Mouse (Mus musculus) liver, embryonic 12.5 days (tissue): ENCODE data around the gene Rnf157. TPM values are rescaled to one million over a fixed set of nuclear protein-coding genes. Genes with fewer than 3 reads are reported as not detected.

Experiments used
- ATAC-seq: fragments of 200-750 bp; cut with Nextera tagmentation; 2 replicates; pipeline ENCODE4 v1.8.0; 2017; ENCODE audit warnings: moderate number of reproducible peaks, mild to moderate bottlenecking, moderate library complexity
- H3K27ac ChIP-seq: fragments of 300-500 bp; sonication (generic); 2 replicates; pipeline ENCODE4 v1.5.1; 2016; ENCODE audit warnings: mild to moderate bottlenecking
- H3K27me3 ChIP-seq: fragments of 300-500 bp; sonication (generic); replicated peaks from 2 replicates; pipeline ENCODE4 v1.6.1; 2016; ENCODE audit warnings: mild to moderate bottlenecking, moderate library complexity
- H3K36me3 ChIP-seq: fragments of 300-500 bp; sonication (generic); 2 replicates; pipeline ENCODE4 v1.6.1; 2016; ENCODE audit warnings: mild to moderate bottlenecking, moderate library complexity
- H3K4me1 ChIP-seq: fragments of 300-500 bp; sonication (generic); 2 replicates; pipeline ENCODE4 v1.6.1; 2016
- H3K4me2 ChIP-seq: fragments of 300-500 bp; sonication (generic); 2 replicates; pipeline ENCODE4 v1.6.1; 2016; ENCODE audit warnings: mild to moderate bottlenecking, moderate library complexity
- H3K4me3 ChIP-seq: fragments of 300-500 bp; sonication (generic); 2 replicates; pipeline ENCODE4 v1.5.1; 2016; ENCODE audit warnings: mild to moderate bottlenecking, moderate library complexity
- H3K9ac ChIP-seq: fragments of 300-500 bp; sonication (generic); 2 replicates; pipeline ENCODE4 v1.6.1; 2016; ENCODE audit warnings: mild to moderate bottlenecking, moderate library complexity
- H3K9me3 ChIP-seq: fragments of 300-500 bp; sonication (generic); replicated peaks from 2 replicates; pipeline ENCODE4 v1.6.1; 2016; ENCODE audit warnings: mild to moderate bottlenecking, moderate library complexity
- WGBS: fragments of 180-500 bp; shearing (Covaris S2); methylation state at CpG from one replicate; pipeline ENCODE4 v1.1.7; 2016; ENCODE audit not compliant: insufficient replicate concordance; 5-methylcytosine and 5-hydroxymethylcytosine counted together
- polyA plus RNA-seq: library from polyadenylated mRNA; unstranded; fragments of >200 nt; fragmentation: Nextera tagmentation; extraction: Ambion mirVana; gene quantifications from 2 replicates; pipeline ENCODE4 v1.2.1, GENCODE M21; 2016

The Rnf157 gene
- polyA plus RNA-seq, 1 experiment from 2014 or later: 2.9 TPM

- Histone ChIP-seq H3K4me2 (no peak overlapping the region), H3K4me1 (peaks cover 19% of the 10 kb centered on the region), H3K27ac (no peak overlapping the region), H3K9me3 (no peaks in the 10 kb centered on the region), H3K36me3 (peaks cover 76% of the 10 kb centered on the region), H3K27me3 (no peaks in the 10 kb centered on the region), H3K4me3 (no peak overlapping the region), H3K9ac (no peak overlapping the region)
- WGBS: 82% methylated on average over 8 of the region's 8 CpGs
- ATAC-seq: no peak
These were observed 116.6 kb downstream of the Rnf157 start for GRCm38 (mm10) chr11:116296191-116296734.

GRCm38 (mm10) chr11:116294319-116294718 is 118.5 kb downstream of the Rnf157 start:
- Histone ChIP-seq H3K36me3 (peaks cover 71% of the 10 kb centered on the region), H3K27ac (no peak overlapping the region)
- WGBS: 45% methylated on average over 5 of the region's 5 CpGs

GRCm38 (mm10) chr11:116293538-116294137 is 119.2 kb downstream of the Rnf157 start:
- WGBS: 70% methylated on average over 12 of the region's 12 CpGs
- H3K27me3 ChIP-seq: no peaks in the 10 kb centered on the region
- H3K4me1 ChIP-seq: peaks cover 19% of the 10 kb centered on the region
- no peak for ATAC-seq
- H3K27ac ChIP-seq: no peak overlapping the region
- H3K4me2 ChIP-seq: no peak overlapping the region
- H3K4me3 ChIP-seq: no peak overlapping the region
- peaks cover 71% of the 10 kb centered on the region for H3K36me3 ChIP-seq
- H3K9me3 ChIP-seq: no peaks in the 10 kb centered on the region
- H3K9ac ChIP-seq: 0 out of 2 replicates have a peak overlapping the region, but pooled peaks have one; percentile 6

More at GRCm38 (mm10) chr11:116294319-116294718, 118.5 kb downstream of the Rnf157 start:
- peaks cover 19% of the 10 kb centered on the region for H3K4me1 ChIP-seq
- no peak overlapping the region for H3K4me2 ChIP-seq
- H3K9me3 ChIP-seq: no peaks in the 10 kb centered on the region
- H3K4me3 ChIP-seq: no peak overlapping the region
- ATAC-seq: no peak; the same call in 1 of the 2 replicates
- no peaks in the 10 kb centered on the region for H3K27me3 ChIP-seq
- H3K9ac ChIP-seq: no peak overlapping the region

- H3K4me1 ChIP-seq: peaks cover 28% of the 10 kb centered on the region
- H3K36me3 ChIP-seq: peaks cover 76% of the 10 kb centered on the region
- no peak overlapping the region for H3K4me3 ChIP-seq
- no peaks in the 10 kb centered on the region for H3K9me3 ChIP-seq
- H3K27ac ChIP-seq: no peak overlapping the region
- H3K27me3 ChIP-seq: no peaks in the 10 kb centered on the region
- WGBS: 86% methylated on average over 13 of the region's 13 CpGs
- H3K4me2 ChIP-seq: no peak overlapping the region
- no peak overlapping the region for H3K9ac ChIP-seq
- ATAC-seq: no peak
These were observed 120.4 kb downstream of the Rnf157 start for GRCm38 (mm10) chr11:116292401-116292800.

GRCm38 (mm10) chr11:116290556-116290955 is 122.3 kb downstream of the Rnf157 start:
- H3K9me3 ChIP-seq: no peaks in the 10 kb centered on the region
- no peak overlapping the region for H3K9ac ChIP-seq
- H3K36me3 ChIP-seq: peaks cover 64% of the 10 kb centered on the region
- no peak overlapping the region for H3K4me2 ChIP-seq
- WGBS: 50% methylated on average over 8 of the region's 8 CpGs
- ATAC-seq: no peak
- H3K4me1 ChIP-seq: peaks cover 33% of the 10 kb centered on the region
- no peak overlapping the region for H3K4me3 ChIP-seq
- peaks cover 9% of the 10 kb centered on the region for H3K27me3 ChIP-seq
- no peak overlapping the region for H3K27ac ChIP-seq

GRCm38 (mm10) chr11:116287351-116287750 is 125.5 kb downstream of the Rnf157 start:
- Histone ChIP-seq H3K36me3 (peaks cover 42% of the 10 kb centered on the region), H3K27me3 (peaks cover 41% of the 10 kb centered on the region), H3K27ac (no peak overlapping the region), H3K4me3 (no peak overlapping the region), H3K4me1 (peaks cover 14% of the 10 kb centered on the region), H3K9ac (no peak overlapping the region), H3K9me3 (peaks cover 4% of the 10 kb centered on the region; the same call in 1 of the 2 replicates), H3K4me2 (no peak overlapping the region)
- 71% methylated on average over 5 of the region's 5 CpGs for WGBS
- no peak for ATAC-seq

Other genes starting within 250 kb of the Rnf157 start
- gene Fbf1, start 244.9 kb downstream of the Rnf157 start, polyA plus RNA-seq: 14.3 and 15.0 TPM in 2 replicates
- 43.4 and 44.0 TPM in 2 replicates for gene Ten1, start 214.2 kb downstream of the Rnf157 start, polyA plus RNA-seq
- gene Acox1, start 214.0 kb downstream of the Rnf157 start, polyA plus RNA-seq: 15.3 and 19.7 TPM in 2 replicates
- gene Evpl, start 175.0 kb downstream of the Rnf157 start, polyA plus RNA-seq: 0.30 and 0.31 TPM in 2 replicates
- gene Srp68, start 138.8 kb downstream of the Rnf157 start, polyA plus RNA-seq: 66.4 and 66.8 TPM in 2 replicates
- gene Galr2, start 132.1 kb downstream of the Rnf157 start, polyA plus RNA-seq: not detected in 2 replicates
- 29.7 and 31.8 TPM in 2 replicates for gene Exoc7, start 105.8 kb downstream of the Rnf157 start, polyA plus RNA-seq
- gene Foxj1, start 77.6 kb downstream of the Rnf157 start, polyA plus RNA-seq: 1.2 and 1.4 TPM in 2 replicates
- 32.3 and 32.6 TPM in 2 replicates for gene Ubald2, start 21.1 kb upstream of the Rnf157 start, polyA plus RNA-seq
- gene Qrich2, start 53.2 kb upstream of the Rnf157 start, polyA plus RNA-seq: not detected in 2 replicates
- 69.9 and 77.1 TPM in 2 replicates for gene Prpsap1, start 81.2 kb upstream of the Rnf157 start, polyA plus RNA-seq
- gene Sphk1, start 117.9 kb upstream of the Rnf157 start, polyA plus RNA-seq: 26.9 and 28.0 TPM in 2 replicates
- gene Ube2o, start 168.4 kb upstream of the Rnf157 start, polyA plus RNA-seq: 40.0 and 40.2 TPM in 2 replicates
- not detected in 2 replicates for gene Aanat, start 173.4 kb upstream of the Rnf157 start, polyA plus RNA-seq
- gene Rhbdf2, start 214.0 kb upstream of the Rnf157 start, polyA plus RNA-seq: 8.0 and 8.5 TPM in 2 replicates
- gene Prcd, start 240.5 kb upstream of the Rnf157 start, polyA plus RNA-seq: 0.19 and 0.41 TPM in 2 replicates
- 0.83 and 1.2 TPM in 2 replicates for gene Cygb, start 241.3 kb upstream of the Rnf157 start, polyA plus RNA-seq